Mouse (Mus musculus): ENCODE measurements around the gene Limk2. TPM values are rescaled to one million over a fixed set of nuclear protein-coding genes. Genes with fewer than 3 reads are reported as not detected.

Limk2 gene
- polyA plus RNA-seq, 1 experiment from 2014 or later: 62.0 TPM

DNA sequence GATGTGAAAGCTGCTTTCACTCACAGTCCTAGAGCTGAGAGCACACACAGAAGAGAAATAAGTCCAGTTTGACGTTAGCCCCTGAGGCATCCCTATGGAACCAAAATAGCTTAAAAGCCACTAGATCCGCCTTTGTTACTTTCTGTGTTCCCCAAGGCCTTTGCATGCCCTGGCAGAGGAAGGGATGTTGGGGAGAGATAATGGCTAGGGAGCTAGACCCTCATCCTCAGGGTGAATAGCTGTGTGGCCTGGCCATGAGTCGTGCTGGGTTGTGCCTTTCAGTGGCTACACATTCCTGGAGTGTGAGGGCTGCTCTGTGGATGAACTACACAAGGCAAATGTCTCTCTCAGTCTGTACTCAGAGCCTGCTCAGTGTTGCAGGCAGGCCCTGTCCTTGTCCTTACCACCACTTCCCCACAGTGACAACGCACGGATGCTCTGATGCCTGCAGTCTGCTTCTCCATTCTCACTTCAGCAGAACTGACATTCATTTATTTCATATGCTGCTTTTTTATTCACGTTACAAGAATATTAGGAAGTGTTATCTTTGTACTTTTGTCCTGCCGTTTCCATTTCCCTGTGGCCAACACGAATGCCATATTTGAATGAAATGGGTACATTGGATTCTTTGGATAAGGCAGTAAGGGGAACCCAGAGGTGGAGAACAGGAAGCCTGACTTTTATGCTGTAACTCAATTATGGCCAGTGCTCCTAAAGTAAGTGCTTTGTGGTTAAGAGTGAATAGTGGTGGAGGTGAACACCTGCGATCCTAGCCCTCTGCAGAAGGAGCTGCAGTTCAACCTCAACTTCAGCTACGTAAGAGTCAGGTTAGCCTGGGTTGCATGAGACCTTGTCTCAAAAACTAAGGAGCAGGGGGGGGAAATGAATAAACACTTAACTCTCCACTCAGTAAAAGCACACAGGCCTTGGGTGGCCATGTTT is 110.8 kb downstream of the Limk2 start:
- no peak overlapping the region for H3K9ac ChIP-seq (replicated peaks; ENCODE audit: low read depth)
- H3K4me1 ChIP-seq (ENCODE audit: insufficient read depth, low read depth, low read length): peaks cover 12% of the 10 kb centered on the region
- H3K27me3 ChIP-seq (replicated peaks; ENCODE audit: insufficient read depth, low read length): no peaks in the 10 kb centered on the region
- ATAC-seq (no peak), DNase-seq (ENCODE audit: low spot score) (peak; percentile 32)
- WGBS: 72% methylated on average over 10 of the region's 10 CpGs
- H3K27ac ChIP-seq (ENCODE audit: low read length): no peak overlapping the region
- no peak overlapping the region for H3K4me3 ChIP-seq (ENCODE audit: low read depth, low read length)
- TF ChIP-seq CTCF (IDR thresholded peaks at IDR 0.05) (no peak), EP300 (IDR thresholded peaks at IDR 0.05) (no peak)
- H3K9me3 ChIP-seq (ENCODE audit: low read length): no peaks in the 10 kb centered on the region
- peaks cover 22% of the 10 kb centered on the region; the same call in 1 of the 2 replicates for H3K36me3 ChIP-seq (ENCODE audit: insufficient read depth, low read length)
- H3K4me2 ChIP-seq (replicated peaks; ENCODE audit: low read depth, low read length): no peak overlapping the region

DNA sequence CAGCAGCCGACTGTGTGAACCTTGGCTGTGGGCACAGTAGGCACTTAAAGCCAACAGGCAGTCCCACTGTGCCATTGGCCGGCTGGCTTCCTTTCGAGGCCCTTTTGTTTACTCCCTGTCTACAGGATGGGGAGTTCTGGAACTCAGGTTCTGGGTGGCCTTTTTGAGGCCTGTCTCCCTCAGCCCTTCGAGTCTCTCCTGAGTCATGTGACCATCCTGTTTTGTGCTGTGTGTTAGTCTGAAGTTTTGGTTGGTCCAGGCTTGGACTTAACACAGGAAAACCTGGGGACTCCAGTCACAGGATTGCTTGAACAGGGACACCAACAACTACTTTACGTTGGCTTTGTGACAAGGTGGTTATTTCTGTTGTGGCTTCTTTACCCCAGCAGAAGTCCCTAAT is 112.9 kb downstream of the Limk2 start:
- Histone ChIP-seq H3K27ac (ENCODE audit: low read length) (no peak overlapping the region), H3K4me1 (ENCODE audit: insufficient read depth, low read depth, low read length) (peaks cover 27% of the 10 kb centered on the region), H3K4me3 (ENCODE audit: low read depth, low read length) (no peak overlapping the region), H3K27me3 (replicated peaks; ENCODE audit: insufficient read depth, low read length) (no peaks in the 10 kb centered on the region), H3K9me3 (ENCODE audit: low read length) (no peaks in the 10 kb centered on the region), H3K9ac (replicated peaks; ENCODE audit: low read depth) (no peak overlapping the region), H3K4me2 (replicated peaks; ENCODE audit: low read depth, low read length) (no peak overlapping the region), H3K36me3 (ENCODE audit: insufficient read depth, low read length) (peaks cover 18% of the 10 kb centered on the region; the same call in 1 of the 2 replicates)
- TF ChIP-seq CTCF (IDR thresholded peaks at IDR 0.05) (no peak), EP300 (IDR thresholded peaks at IDR 0.05) (no peak)
- ATAC-seq: no peak
- no peak for DNase-seq (ENCODE audit: low spot score)
- WGBS: 41% methylated on average over 5 of the region's 5 CpGs

DNA sequence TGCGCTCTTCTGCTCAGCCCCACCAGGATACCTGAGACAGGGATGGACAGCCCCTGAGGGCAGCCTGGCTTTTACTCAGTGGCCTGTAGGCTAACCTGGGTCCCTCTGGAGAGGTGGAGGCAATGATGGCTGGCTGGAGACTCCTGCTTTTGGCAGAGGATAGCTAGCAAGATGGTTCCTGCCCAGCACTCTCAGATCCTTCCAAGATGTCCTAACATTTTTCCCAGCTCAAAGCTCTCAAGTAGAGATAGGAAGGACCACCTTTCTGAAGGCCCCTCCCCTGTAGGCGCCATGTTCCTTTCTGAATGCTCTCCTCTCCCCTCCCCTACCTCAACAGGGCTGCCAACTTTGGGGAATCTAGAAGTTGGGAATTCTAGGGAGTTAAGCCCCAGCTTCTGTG is 114.3 kb downstream of the Limk2 start:
- no peak overlapping the region for H3K27ac ChIP-seq (ENCODE audit: low read length)
- no peaks in the 10 kb centered on the region for H3K9me3 ChIP-seq (ENCODE audit: low read length)
- peaks cover 28% of the 10 kb centered on the region for H3K4me1 ChIP-seq (ENCODE audit: insufficient read depth, low read depth, low read length)
- H3K36me3 ChIP-seq (ENCODE audit: insufficient read depth, low read length): peaks cover 17% of the 10 kb centered on the region; the same call in 1 of the 2 replicates
- TF ChIP-seq EP300 (IDR thresholded peaks at IDR 0.05) (no peak), CTCF (IDR thresholded peaks at IDR 0.05) (no peak)
- ATAC-seq (no peak), DNase-seq (ENCODE audit: low spot score) (no peak)
- no peak overlapping the region for H3K9ac ChIP-seq (replicated peaks; ENCODE audit: low read depth)
- 80% methylated on average over 2 of the region's 2 CpGs for WGBS
- H3K4me2 ChIP-seq (replicated peaks; ENCODE audit: low read depth, low read length): no peak overlapping the region
- no peaks in the 10 kb centered on the region for H3K27me3 ChIP-seq (replicated peaks; ENCODE audit: insufficient read depth, low read length)
- no peak overlapping the region for H3K4me3 ChIP-seq (ENCODE audit: low read depth, low read length)

Other genes starting within 250 kb of the Limk2 start
- gene Sfi1, start 215.7 kb downstream of the Limk2 start, polyA plus RNA-seq (2015; fragmentation: Nextera tagmentation; extraction: Ambion mirVana): 7.9 and 8.3 TPM in 2 replicates
- gene Eif4enif1, start 206.8 kb downstream of the Limk2 start, polyA plus RNA-seq (2015; fragmentation: Nextera tagmentation; extraction: Ambion mirVana): 17.7 and 19.3 TPM in 2 replicates
- gene Drg1, start 142.8 kb downstream of the Limk2 start, polyA plus RNA-seq (2015; fragmentation: Nextera tagmentation; extraction: Ambion mirVana): 132 and 141 TPM in 2 replicates
- 22.9 and 23.2 TPM in 2 replicates for gene Patz1, start 120.3 kb downstream of the Limk2 start, polyA plus RNA-seq (2015; fragmentation: Nextera tagmentation; extraction: Ambion mirVana)
- 22.7 and 25.5 TPM in 2 replicates for gene Pik3ip1, start 78.8 kb downstream of the Limk2 start, polyA plus RNA-seq (2015; fragmentation: Nextera tagmentation; extraction: Ambion mirVana)
- gene Rnf185, start 43.2 kb upstream of the Limk2 start, polyA plus RNA-seq (2015; fragmentation: Nextera tagmentation; extraction: Ambion mirVana): 23.1 and 24.3 TPM in 2 replicates
- 0.29 and 0.30 TPM in 2 replicates for gene Pla2g3, start 79.1 kb upstream of the Limk2 start, polyA plus RNA-seq (2015; fragmentation: Nextera tagmentation; extraction: Ambion mirVana)
- 0.44 and 0.58 TPM in 2 replicates for gene Inpp5j, start 95.6 kb upstream of the Limk2 start, polyA plus RNA-seq (2015; fragmentation: Nextera tagmentation; extraction: Ambion mirVana)
- 60.8 and 62.8 TPM in 2 replicates for gene Selenom, start 105.5 kb upstream of the Limk2 start, polyA plus RNA-seq (2015; fragmentation: Nextera tagmentation; extraction: Ambion mirVana)
- 47.6 and 51.1 TPM in 2 replicates for gene Smtn, start 131.4 kb upstream of the Limk2 start, polyA plus RNA-seq (2015; fragmentation: Nextera tagmentation; extraction: Ambion mirVana)
- 9.9 and 10.2 TPM in 2 replicates for gene Morc2a, start 240.0 kb upstream of the Limk2 start, polyA plus RNA-seq (2015; fragmentation: Nextera tagmentation; extraction: Ambion mirVana)